Mouse (Mus musculus): ENCODE measurements around the gene Slc30a7. TPM values are rescaled to one million over a fixed set of nuclear protein-coding genes. Genes with fewer than 3 reads are reported as not detected.

The Slc30a7 gene
- polyA plus RNA-seq, 1 experiment from 2014 or later, result 16.8 TPM

DNA sequence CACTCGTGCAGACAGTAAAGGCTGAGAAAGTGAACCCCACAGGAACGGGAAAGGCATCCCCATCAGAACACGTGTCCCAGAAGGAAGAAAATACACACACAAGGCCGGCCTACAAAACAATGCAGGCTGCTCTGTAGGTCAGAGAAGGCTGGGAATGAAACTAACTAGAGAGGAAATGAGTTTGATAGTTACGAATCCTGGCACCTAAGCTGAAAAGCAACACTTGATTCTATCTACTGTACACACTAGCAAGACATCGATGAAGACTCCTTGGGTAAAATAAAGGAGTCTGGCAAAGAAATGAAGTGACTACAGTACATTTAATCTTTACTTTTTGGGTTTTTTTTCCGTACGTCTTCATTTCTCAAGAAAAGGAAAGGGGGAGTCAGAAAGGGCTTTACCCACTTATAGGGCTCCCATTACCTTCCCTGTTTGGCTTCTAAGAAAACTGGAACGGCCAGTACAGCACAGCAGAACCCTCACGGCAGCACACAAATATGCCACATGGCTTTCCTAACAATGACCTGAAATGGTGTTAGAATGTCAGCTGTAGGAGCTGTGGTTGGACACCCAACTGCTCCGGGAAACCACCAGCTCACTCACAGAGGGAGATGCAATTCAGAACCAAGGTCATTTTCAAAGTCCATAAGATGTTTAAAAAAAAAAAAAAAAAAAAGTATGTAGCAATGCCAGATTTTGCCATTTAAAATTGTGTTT, 45.7 kb downstream of the Slc30a7 start:
- Histone ChIP-seq H3K4me2 (no peak overlapping the region), H3K9ac (no peak overlapping the region), H3K36me3 (replicated peaks) (no peaks in the 10 kb centered on the region), H3K27me3 (replicated peaks) (no peaks in the 10 kb centered on the region), H3K27ac (no peak overlapping the region), H3K9me3 (no peaks in the 10 kb centered on the region), H3K4me3 (no peak overlapping the region), H3K4me1 (no peaks in the 10 kb centered on the region)
- no peak for ATAC-seq (replicated peaks)
- WGBS, result 85% methylated on average over 11 of the region's 11 CpGs

DNA sequence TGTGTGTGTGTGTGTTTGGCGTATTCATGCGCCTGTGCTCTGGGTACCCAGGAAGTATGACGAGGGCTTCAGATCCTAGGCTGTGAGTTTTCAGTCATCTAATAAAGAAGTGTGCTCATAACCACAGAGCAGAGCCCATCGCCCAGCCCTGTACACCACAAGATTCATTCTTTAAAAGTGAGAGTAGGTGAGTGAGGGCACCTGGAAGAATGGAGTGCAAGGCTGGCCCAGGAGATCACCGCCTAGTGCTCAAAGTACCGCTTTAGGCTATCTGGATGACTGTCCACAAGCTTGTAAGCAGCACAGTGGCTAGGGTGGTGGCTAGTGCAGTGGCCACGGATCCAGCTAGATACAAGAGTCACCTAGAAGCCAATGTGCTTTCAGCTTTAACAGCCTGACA, 50.0 kb downstream of the Slc30a7 start:
- no peak for ATAC-seq (replicated peaks)
- WGBS, result 97% methylated on average over 7 of the region's 7 CpGs
- H3K4me2 ChIP-seq, result no peak overlapping the region
- H3K9ac ChIP-seq, result no peak overlapping the region
- 0 out of 2 replicates have a peak, but pooled peaks cover 2% of the 10 kb centered on the region for H3K36me3 ChIP-seq (replicated peaks)
- no peak overlapping the region for H3K4me3 ChIP-seq
- H3K9me3 ChIP-seq, result no peaks in the 10 kb centered on the region
- H3K4me1 ChIP-seq, result no peaks in the 10 kb centered on the region
- H3K27ac ChIP-seq, result no peak overlapping the region
- no peaks in the 10 kb centered on the region for H3K27me3 ChIP-seq (replicated peaks)

DNA sequence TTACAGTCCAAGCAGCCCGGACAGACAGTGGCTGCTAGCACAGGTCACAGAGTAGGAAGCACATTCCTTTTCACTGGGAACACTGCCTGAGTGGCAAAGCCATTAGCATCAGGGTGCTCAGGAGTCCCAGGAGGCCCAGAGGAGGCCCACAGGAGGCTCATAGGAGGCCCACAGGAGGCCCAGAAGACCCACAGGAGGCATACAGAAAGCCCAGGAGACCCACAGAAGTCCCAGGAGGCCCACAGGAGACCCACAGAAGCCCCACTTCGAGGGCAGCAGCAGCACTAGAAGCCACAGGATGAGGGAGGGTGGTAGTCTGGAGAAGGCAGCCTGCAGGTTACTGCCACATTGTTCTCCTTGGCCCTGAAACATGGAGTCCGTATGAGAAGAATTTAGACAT, 54.1 kb downstream of the Slc30a7 start:
- no peaks in the 10 kb centered on the region for H3K27me3 ChIP-seq (replicated peaks)
- no peak overlapping the region for H3K27ac ChIP-seq
- 58% methylated on average over 3 of the region's 3 CpGs for WGBS
- H3K9me3 ChIP-seq, result no peaks in the 10 kb centered on the region
- H3K4me2 ChIP-seq, result no peak overlapping the region
- no peak for ATAC-seq (replicated peaks)
- no peak overlapping the region for H3K4me3 ChIP-seq
- H3K9ac ChIP-seq, result no peak overlapping the region
- H3K4me1 ChIP-seq, result no peaks in the 10 kb centered on the region
- H3K36me3 ChIP-seq (replicated peaks), result peaks cover 5% of the 10 kb centered on the region; the same call in 1 of the 2 replicates

DNA sequence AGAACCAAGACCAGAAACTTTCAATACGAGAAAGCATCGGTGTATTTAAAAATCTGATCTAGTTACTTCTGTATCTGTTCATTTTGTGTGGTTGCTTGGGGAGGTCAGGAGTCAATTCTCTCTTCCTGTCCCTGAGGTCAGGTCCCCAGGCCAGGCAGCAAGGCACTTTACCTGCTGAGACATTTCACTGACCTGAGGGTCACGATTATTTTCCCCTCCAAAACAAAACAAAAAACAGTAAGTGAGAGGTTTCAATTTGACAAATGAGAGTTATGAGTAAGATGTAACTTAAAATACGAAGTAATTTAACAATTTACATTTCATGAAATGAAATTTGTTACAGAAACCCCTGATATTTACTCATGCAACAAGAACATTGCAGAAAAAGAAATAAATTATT, 54.9 kb downstream of the Slc30a7 start:
- Histone ChIP-seq H3K36me3 (replicated peaks) (peaks cover 5% of the 10 kb centered on the region; the same call in 1 of the 2 replicates), H3K27me3 (replicated peaks) (no peaks in the 10 kb centered on the region), H3K4me1 (no peaks in the 10 kb centered on the region), H3K9me3 (no peaks in the 10 kb centered on the region), H3K27ac (no peak overlapping the region), H3K4me2 (no peak overlapping the region), H3K9ac (no peak overlapping the region), H3K4me3 (no peak overlapping the region)
- 77% methylated on average over 4 of the region's 4 CpGs for WGBS
- ATAC-seq (replicated peaks), result no peak

DNA sequence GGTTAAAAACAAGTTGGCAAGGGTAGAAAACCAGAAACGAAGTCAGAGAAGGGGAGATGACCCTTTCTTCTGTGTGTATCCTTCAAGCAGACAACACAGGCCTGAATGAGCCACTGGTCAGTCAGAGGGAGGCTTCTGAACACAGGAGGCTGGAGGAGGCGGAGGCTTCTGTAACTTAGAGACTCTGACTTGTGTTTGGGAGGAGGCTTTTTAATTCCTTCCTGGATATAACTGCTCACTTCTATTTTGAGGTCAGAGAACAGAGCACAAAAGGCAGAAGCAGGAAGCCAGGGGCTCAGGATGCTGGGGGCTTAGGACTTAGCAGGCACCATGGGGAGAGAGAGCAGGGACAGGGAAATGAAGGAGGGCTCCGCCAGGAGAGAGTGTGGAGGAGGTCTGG, 56.0 kb downstream of the Slc30a7 start:
- Histone ChIP-seq H3K4me3 (no peak overlapping the region), H3K9ac (no peak overlapping the region), H3K27me3 (replicated peaks) (no peaks in the 10 kb centered on the region), H3K4me2 (no peak overlapping the region), H3K9me3 (no peaks in the 10 kb centered on the region), H3K36me3 (replicated peaks) (peaks cover 5% of the 10 kb centered on the region; the same call in 1 of the 2 replicates), H3K27ac (0 out of 2 replicates have a peak overlapping the region, but pooled peaks have one; percentile 34), H3K4me1 (no peaks in the 10 kb centered on the region)
- ATAC-seq (replicated peaks), result no peak
- WGBS, result 40% methylated on average over 3 of the region's 3 CpGs

DNA sequence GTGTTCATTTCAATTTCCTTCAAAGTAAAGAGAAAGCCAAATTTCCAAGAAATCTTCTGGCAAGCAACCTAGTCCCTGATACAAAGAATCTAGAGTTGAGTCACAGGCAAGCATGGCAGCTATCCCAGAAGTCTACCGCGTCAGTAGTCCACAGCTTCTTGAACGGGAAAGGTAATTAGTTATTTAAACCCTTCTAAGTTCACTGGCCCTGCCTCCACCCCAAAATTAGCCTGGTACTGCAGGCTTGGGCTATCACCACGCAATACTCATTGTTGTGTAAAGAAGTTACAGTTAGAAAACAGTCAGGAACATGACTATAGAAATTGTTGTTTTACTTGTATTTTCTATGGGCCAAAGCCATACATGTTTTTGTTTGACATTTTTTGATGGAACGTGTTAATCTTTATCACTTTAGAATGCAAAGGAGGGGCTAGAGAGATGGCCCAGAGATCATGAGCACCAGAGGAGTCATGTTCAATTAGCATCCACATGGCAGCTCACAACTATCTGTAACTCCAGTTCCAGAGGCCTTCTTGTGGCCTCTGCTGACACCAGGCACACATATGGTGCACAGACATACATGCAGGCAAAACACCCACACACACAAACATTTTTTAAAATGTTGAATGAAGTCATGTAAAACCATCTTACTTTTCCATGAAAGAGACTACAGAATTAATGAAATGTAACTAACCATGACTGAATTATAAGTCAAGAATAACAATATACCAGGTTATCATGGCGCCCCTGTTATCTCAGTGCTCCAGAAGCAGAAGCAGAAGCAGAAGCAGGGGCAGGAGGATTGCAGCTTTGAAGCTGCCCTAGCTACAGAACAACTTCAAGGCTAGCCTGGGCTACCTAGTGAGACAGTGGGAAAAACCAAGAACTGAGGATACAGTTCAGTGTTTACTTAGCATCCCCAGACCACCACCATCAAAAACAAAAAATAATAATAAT, 57.0 kb downstream of the Slc30a7 start:
- 78% methylated on average over 6 of the region's 6 CpGs for WGBS

DNA sequence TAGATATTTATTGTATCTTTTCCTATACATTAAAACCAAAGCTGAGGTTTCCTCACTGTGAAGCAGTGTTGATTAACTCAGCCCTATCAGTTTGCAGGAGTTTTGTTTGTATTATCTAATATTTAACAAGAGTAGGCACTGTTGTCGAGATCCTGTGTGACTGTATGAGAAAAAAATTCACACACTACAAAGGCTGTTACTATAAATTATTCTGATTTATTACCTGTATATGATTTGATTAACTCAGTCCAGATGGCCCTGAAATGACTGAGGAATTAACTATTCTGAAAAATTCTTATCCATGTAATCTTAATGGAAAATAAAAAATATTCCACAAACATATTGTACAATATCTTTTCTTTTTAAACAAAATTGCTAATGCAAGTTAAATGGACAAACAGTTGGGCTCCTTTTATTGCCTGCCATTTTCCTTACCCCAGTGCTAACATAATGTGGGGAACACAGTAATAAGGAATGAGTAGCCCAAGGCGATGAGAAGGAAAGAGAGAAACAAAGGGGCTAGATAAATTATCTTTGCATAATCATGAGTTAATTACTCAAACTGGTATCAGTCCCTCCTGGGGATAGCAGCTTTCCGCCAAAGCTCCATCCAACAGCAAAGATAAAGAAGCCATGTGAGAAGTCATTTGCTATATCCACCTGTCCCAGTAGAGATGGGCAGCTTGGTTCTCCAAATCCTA, 57.8 kb downstream of the Slc30a7 start:
- no peak overlapping the region; the same call in 1 of the 2 replicates for H3K27ac ChIP-seq
- WGBS, result 56% methylated on average over 3 of the region's 3 CpGs
- ATAC-seq (replicated peaks), result peak; percentile 64; the same call in 1 of the 2 replicates
- no peak overlapping the region for H3K4me2 ChIP-seq
- no peak overlapping the region for H3K4me3 ChIP-seq
- H3K27me3 ChIP-seq (replicated peaks), result no peaks in the 10 kb centered on the region
- peaks cover 5% of the 10 kb centered on the region; the same call in 1 of the 2 replicates for H3K36me3 ChIP-seq (replicated peaks)
- H3K4me1 ChIP-seq, result no peaks in the 10 kb centered on the region
- no peaks in the 10 kb centered on the region for H3K9me3 ChIP-seq
- H3K9ac ChIP-seq, result no peak overlapping the region

More for the DNA sequence above, 57.0 kb downstream of the Slc30a7 start:
- Histone ChIP-seq H3K4me2 (no peak overlapping the region), H3K36me3 (replicated peaks) (peaks cover 5% of the 10 kb centered on the region; the same call in 1 of the 2 replicates), H3K27me3 (replicated peaks) (no peaks in the 10 kb centered on the region), H3K4me3 (no peak overlapping the region), H3K9ac (no peak overlapping the region), H3K4me1 (no peaks in the 10 kb centered on the region), H3K27ac (peak overlapping the region; percentile 11; the same call in 1 of the 2 replicates), H3K9me3 (no peaks in the 10 kb centered on the region)
- ATAC-seq (replicated peaks), result 0 out of 2 replicates have a peak, but pooled peaks have one; percentile 24

DNA sequence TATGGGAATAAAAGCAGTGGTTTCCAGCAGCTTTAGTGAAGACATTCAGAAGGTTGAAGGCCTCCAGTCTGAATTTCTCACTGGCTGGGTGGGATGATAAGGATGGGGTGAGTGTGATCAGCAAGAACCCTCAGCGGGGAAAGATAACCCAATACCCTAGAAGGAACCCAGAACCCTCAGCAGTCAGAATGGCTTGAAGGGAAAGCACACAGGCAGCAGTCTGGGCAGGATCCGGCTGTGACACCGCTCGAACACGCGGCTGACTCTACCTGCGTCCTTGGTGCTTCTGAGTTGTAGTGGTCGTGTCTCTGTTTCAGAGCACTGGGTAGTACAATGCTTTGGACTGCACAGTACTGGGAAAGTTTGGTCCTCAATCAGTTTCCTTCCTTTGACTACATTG, 60.9 kb downstream of the Slc30a7 start:
- H3K4me3 ChIP-seq, result no peak overlapping the region
- no peak overlapping the region for H3K4me2 ChIP-seq
- H3K27me3 ChIP-seq (replicated peaks), result no peaks in the 10 kb centered on the region
- WGBS, result 96% methylated on average over 8 of the region's 8 CpGs
- no peaks in the 10 kb centered on the region for H3K9me3 ChIP-seq
- no peaks in the 10 kb centered on the region for H3K4me1 ChIP-seq
- ATAC-seq (replicated peaks), result no peak
- no peak overlapping the region for H3K27ac ChIP-seq
- peaks cover 7% of the 10 kb centered on the region; the same call in 1 of the 2 replicates for H3K36me3 ChIP-seq (replicated peaks)
- no peak overlapping the region for H3K9ac ChIP-seq

DNA sequence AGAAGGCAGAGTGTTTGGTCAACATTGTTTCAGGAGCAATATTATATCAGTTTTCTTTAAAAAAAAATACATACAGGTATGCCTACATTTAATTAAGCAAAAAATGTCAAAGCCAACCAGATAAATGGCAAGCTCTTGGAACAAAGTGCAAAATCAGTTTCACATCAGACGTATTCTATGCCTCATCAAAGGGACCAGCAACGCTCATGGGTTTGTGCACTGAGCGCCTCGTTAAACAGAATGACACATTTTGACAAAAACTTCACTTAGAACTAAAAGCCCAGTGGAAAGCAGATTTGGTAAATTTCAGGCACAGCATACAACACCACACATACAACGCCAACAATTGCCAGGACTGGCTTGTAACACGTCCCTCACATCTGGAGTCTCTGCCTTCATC, 62.8 kb downstream of the Slc30a7 start:
- no peaks in the 10 kb centered on the region for H3K4me1 ChIP-seq
- peaks cover 7% of the 10 kb centered on the region; the same call in 1 of the 2 replicates for H3K36me3 ChIP-seq (replicated peaks)
- no peaks in the 10 kb centered on the region for H3K27me3 ChIP-seq (replicated peaks)
- no peak for ATAC-seq (replicated peaks)
- no peak overlapping the region for H3K4me3 ChIP-seq
- no peak overlapping the region for H3K9ac ChIP-seq
- H3K9me3 ChIP-seq, result no peaks in the 10 kb centered on the region
- H3K4me2 ChIP-seq, result no peak overlapping the region
- H3K27ac ChIP-seq, result no peak overlapping the region
- 88% methylated on average over 6 of the region's 6 CpGs for WGBS

DNA sequence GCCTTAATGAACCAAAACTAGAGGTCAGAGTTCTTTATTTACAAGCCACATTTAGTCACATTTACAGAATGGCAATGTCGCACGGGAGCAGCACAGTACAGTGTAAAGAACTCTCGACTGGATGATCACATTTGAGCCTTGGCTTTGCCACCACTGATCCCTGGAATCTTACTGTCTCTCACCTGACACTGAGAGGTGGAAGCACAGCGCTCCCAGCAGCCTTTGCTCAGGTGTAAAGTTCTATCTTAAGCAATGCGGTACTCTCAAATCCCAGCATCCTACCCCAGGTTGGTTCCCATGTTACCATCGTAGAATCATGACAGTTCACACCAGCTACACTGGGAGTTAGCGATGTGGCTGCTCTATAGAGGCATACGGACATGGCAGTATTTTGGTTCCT, 65.7 kb downstream of the Slc30a7 start:
- no peak for ATAC-seq (replicated peaks)
- no peak overlapping the region for H3K27ac ChIP-seq
- H3K4me1 ChIP-seq, result no peaks in the 10 kb centered on the region
- peaks cover 7% of the 10 kb centered on the region; the same call in 1 of the 2 replicates for H3K36me3 ChIP-seq (replicated peaks)
- no peak overlapping the region for H3K4me2 ChIP-seq
- no peak overlapping the region for H3K9ac ChIP-seq
- no peak overlapping the region for H3K4me3 ChIP-seq
- no peaks in the 10 kb centered on the region for H3K27me3 ChIP-seq (replicated peaks)
- 95% methylated on average over 8 of the region's 8 CpGs for WGBS
- no peaks in the 10 kb centered on the region for H3K9me3 ChIP-seq

DNA sequence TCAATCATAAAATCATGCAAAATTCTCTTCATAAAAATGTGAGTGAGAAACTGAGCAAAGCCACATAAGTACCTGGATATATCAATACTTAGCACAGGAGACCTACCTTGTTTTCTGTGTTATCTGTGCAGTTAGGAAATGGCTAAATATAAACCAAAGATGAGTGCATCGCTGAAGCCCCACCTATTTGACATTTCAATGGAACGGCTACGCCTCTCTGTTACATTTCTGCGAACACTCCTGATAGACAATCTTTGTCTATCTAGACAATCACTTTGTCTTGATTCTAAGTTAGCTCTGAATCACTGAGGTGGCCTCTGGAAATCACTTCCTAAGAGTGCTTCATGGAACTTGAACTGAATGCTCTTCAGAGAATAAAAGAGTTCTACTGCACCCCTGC, 66.7 kb downstream of the Slc30a7 start:
- H3K9me3 ChIP-seq, result no peaks in the 10 kb centered on the region
- H3K9ac ChIP-seq, result no peak overlapping the region
- H3K4me1 ChIP-seq, result no peaks in the 10 kb centered on the region
- H3K27ac ChIP-seq, result no peak overlapping the region
- WGBS, result 91% methylated on average over 4 of the region's 4 CpGs
- no peak overlapping the region for H3K4me3 ChIP-seq
- H3K4me2 ChIP-seq, result no peak overlapping the region
- no peak for ATAC-seq (replicated peaks)
- no peaks in the 10 kb centered on the region for H3K27me3 ChIP-seq (replicated peaks)
- peaks cover 7% of the 10 kb centered on the region; the same call in 1 of the 2 replicates for H3K36me3 ChIP-seq (replicated peaks)

DNA sequence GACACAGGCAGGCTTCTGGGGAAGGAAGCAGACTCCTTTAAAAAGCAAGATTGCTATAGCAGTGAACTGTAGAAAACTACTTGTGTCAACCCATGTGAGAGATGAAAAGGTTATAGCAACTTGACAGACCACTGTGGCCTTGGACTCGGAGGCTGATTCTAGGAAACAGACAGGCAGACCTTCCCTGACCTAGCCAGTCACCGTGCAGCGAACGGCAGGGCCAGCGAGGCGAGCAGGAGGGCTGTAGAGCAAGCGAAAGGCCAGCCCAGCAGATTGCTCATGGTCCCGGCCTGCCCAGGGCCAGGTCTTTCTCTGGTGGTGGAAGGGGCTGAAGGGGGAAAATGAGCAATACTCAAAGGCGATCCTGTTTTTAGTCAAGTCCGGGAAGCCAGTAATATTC, 69.4 kb downstream of the Slc30a7 start:
- no peak for ATAC-seq (replicated peaks)
- Histone ChIP-seq H3K9me3 (no peaks in the 10 kb centered on the region), H3K36me3 (replicated peaks) (peaks cover 6% of the 10 kb centered on the region; the same call in 1 of the 2 replicates), H3K4me2 (no peak overlapping the region), H3K27me3 (replicated peaks) (no peaks in the 10 kb centered on the region), H3K4me1 (no peaks in the 10 kb centered on the region), H3K27ac (no peak overlapping the region), H3K4me3 (no peak overlapping the region), H3K9ac (no peak overlapping the region)
- 89% methylated on average over 10 of the region's 10 CpGs for WGBS

Data from midbrain, embryonic 15.5 days (tissue).